Mouse (Mus musculus) left cerebral cortex, adult 9 months (tissue): ENCODE measurements at regions not wholly inside any gene's neighbourhood (a gene's known extent, or its start where the extent isn't known, plus 50 kb on each side); places are given as distances from the start of the nearest gene placed in this dataset.

Source experiments
- DNase-seq, 2 experiments: peaks; one replicate each; pipeline ENCODE4 v3.0.0; 2022; ENCODE audit warnings: low spot score in 2 of 2

- no peak for DNase-seq
Observed at GRCm38 (mm10) chr6:44793348-44793747, 265.8 kb upstream of the Cntnap2 start.

- no peak for DNase-seq
Observed at GRCm38 (mm10) chr6:44815362-44815761, 243.8 kb upstream of the Cntnap2 start.

GRCm38 (mm10) chr6:44844177-44844576, 215.0 kb upstream of the Cntnap2 start:
- DNase-seq, result no peak

- peak in 1 of 2 experiments; percentile 1 for DNase-seq
Observed at GRCm38 (mm10) chr6:44849477-44849876, 209.7 kb upstream of the Cntnap2 start.

GRCm38 (mm10) chr6:44850829-44851228, 208.3 kb upstream of the Cntnap2 start:
- DNase-seq, result no peak

- no peak for DNase-seq
Observed at GRCm38 (mm10) chr6:44900249-44900648, 158.9 kb upstream of the Cntnap2 start.
